Mouse (Mus musculus) MEL (cell line): ENCODE data around the gene Akt1. TPM values are rescaled to one million over a fixed set of nuclear protein-coding genes. Genes with fewer than 3 reads are reported as not detected.

Source experiments
- DNase-seq: peaks from one replicate; pipeline ENCODE4 v3.0.0; 2011; ENCODE audit warnings: low read depth, low spot score
- H3K27ac ChIP-seq: 2 replicates; pipeline ENCODE4 v1.5.1; 2012; ENCODE audit warnings: low read depth, mild to moderate bottlenecking, control low read depth, low read length, moderate library complexity; ENCODE audit not compliant: control insufficient read depth
- H3K27me3 ChIP-seq, 2 experiments: fragments of 150-350 bp in 1 of 2; sonication (generic) in 1 of 2; 2 replicates each; pipeline ENCODE4 v1.6.1; 2012; ENCODE audit warnings: low read length in 2 of 2, mild to moderate bottlenecking in 2 of 2, improper control_type of control experiment in 1 of 2, moderate library complexity in 1 of 2; ENCODE audit not compliant: insufficient read depth in 2 of 2, control insufficient read depth in 1 of 2
- H3K36me3 ChIP-seq, 2 experiments: 2 replicates each; pipeline ENCODE4 v1.6.1; 2012 to 2014; ENCODE audit warnings: low read length in 2 of 2, improper control_type of control experiment in 1 of 2, inconsistent platforms in 1 of 2, mild to moderate bottlenecking in 1 of 2; ENCODE audit not compliant: insufficient read depth in 2 of 2, control insufficient read depth in 1 of 2
- H3K4me1 ChIP-seq, 2 experiments: fragments of 150-350 bp in 1 of 2; sonication (generic) in 1 of 2; 2 replicates each; pipeline ENCODE4 v1.6.1; 2012; ENCODE audit warnings: low read length in 2 of 2, improper control_type of control experiment in 1 of 2, mild to moderate bottlenecking in 1 of 2; ENCODE audit not compliant: insufficient read depth in 2 of 2, control insufficient read depth in 1 of 2
- H3K4me3 ChIP-seq, 2 experiments: fragments of 150-350 bp in 1 of 2; sonication (generic) in 1 of 2; 2 replicates each; pipeline ENCODE4 v1.5.1; 2012; ENCODE audit warnings: low read depth in 2 of 2, low read length in 2 of 2, mild to moderate bottlenecking in 2 of 2, moderate library complexity in 2 of 2, control low read depth in 1 of 2, improper control_type of control experiment in 1 of 2; ENCODE audit not compliant: control insufficient read depth in 1 of 2, insufficient read depth in 1 of 2
- H3K79me2 ChIP-seq: 2 replicates; pipeline ENCODE4 v1.6.1; 2012; ENCODE audit warnings: mild to moderate bottlenecking, low read length, moderate library complexity; ENCODE audit not compliant: control insufficient read depth, poor library complexity, insufficient read depth
- H3K9ac ChIP-seq: 2 replicates; pipeline ENCODE4 v1.6.1; 2012; ENCODE audit warnings: low read depth, mild to moderate bottlenecking, control low read depth, low read length, moderate library complexity; ENCODE audit not compliant: control insufficient read depth, poor library complexity, severe bottlenecking
- H3K9me3 ChIP-seq: fragments of 150-350 bp; sonication (generic); replicated peaks from 2 replicates; pipeline ENCODE4 v1.6.1; 2012; ENCODE audit warnings: mild to moderate bottlenecking, low read length, improper control_type of control experiment, moderate library complexity; ENCODE audit not compliant: insufficient read depth
- BHLHE40 ChIP-seq: IDR thresholded peaks from 2 replicates; pipeline ENCODE4 v1.6.1; 2012; ENCODE audit warnings: low read depth, mild to moderate bottlenecking, inconsistent platforms, low read length, improper control_type of control experiment, borderline replicate concordance
- CTCF ChIP-seq, 3 experiments: IDR thresholded peaks in 2 of 3; conservative IDR thresholded peaks in 1 of 3; 2 replicates each; pipeline ENCODE4 v1.5.1; 2011 to 2012; ENCODE audit warnings: low read length in 3 of 3, low read depth in 2 of 3, mild to moderate bottlenecking in 2 of 3, improper control_type of control experiment in 1 of 3, inconsistent platforms in 1 of 3, mixed read lengths in 1 of 3, moderate library complexity in 1 of 3; ENCODE audit not compliant: control insufficient read depth in 1 of 3, insufficient read depth in 1 of 3, poor library complexity in 1 of 3, severe bottlenecking in 1 of 3
- ELF1 ChIP-seq: IDR thresholded peaks from 2 replicates; pipeline ENCODE4 v1.6.1; 2014; ENCODE audit warnings: low read depth, mild to moderate bottlenecking, inconsistent platforms, low read length, improper control_type of control experiment, moderate library complexity
- GABPA ChIP-seq: IDR thresholded peaks from 2 replicates; pipeline ENCODE4 v1.6.1; 2012; ENCODE audit warnings: low read depth, mild to moderate bottlenecking, inconsistent platforms, low read length, improper control_type of control experiment, moderate library complexity
- HCFC1 ChIP-seq: IDR thresholded peaks from 2 replicates; pipeline ENCODE4 v1.6.1; 2012; ENCODE audit warnings: low read depth, mild to moderate bottlenecking, inconsistent platforms, low read length, improper control_type of control experiment, moderate library complexity
- KAT2A ChIP-seq: conservative IDR thresholded peaks from 2 replicates; pipeline ENCODE4 v1.6.1; 2012; ENCODE audit warnings: low read depth, low read length, improper control_type of control experiment, inconsistent platforms
- MEF2A ChIP-seq: IDR thresholded peaks from 2 replicates; pipeline ENCODE4 v1.6.1; 2014; ENCODE audit warnings: low read depth, mild to moderate bottlenecking, inconsistent platforms, low read length, improper control_type of control experiment; ENCODE audit not compliant: poor library complexity, insufficient replicate concordance, severe bottlenecking; ENCODE audit errors: extremely low read depth
- MXI1 ChIP-seq: IDR thresholded peaks from 2 replicates; pipeline ENCODE4 v1.6.1; 2011; ENCODE audit warnings: mild to moderate bottlenecking, low read depth, low read length, improper control_type of control experiment
- MYB ChIP-seq: IDR thresholded peaks from 2 replicates; pipeline ENCODE4 v1.6.1; 2011; ENCODE audit warnings: mild to moderate bottlenecking, low read depth, low read length, improper control_type of control experiment
- NELFE ChIP-seq: IDR thresholded peaks from 2 replicates; pipeline ENCODE4 v1.6.1; 2011; ENCODE audit warnings: low read depth, low read length, improper control_type of control experiment
- POLR2A ChIP-seq, 2 experiments: IDR thresholded peaks; 2 replicates each; pipeline ENCODE4 v1.6.1; 2011 to 2012; ENCODE audit warnings: low read length in 2 of 2, mild to moderate bottlenecking in 2 of 2, control low read depth in 1 of 2, improper control_type of control experiment in 1 of 2, low read depth in 1 of 2, moderate library complexity in 1 of 2; ENCODE audit not compliant: control insufficient read depth in 1 of 2, insufficient read depth in 1 of 2, poor library complexity in 1 of 2
- POLR2AphosphoS5 ChIP-seq: IDR thresholded peaks from 2 replicates; pipeline ENCODE4 v1.6.1; 2012; ENCODE audit warnings: low read depth, borderline replicate concordance, mild to moderate bottlenecking, inconsistent platforms, low read length, moderate library complexity, mixed read lengths
- RAD21 ChIP-seq: IDR thresholded peaks from 2 replicates; pipeline ENCODE4 v1.6.1; 2011; ENCODE audit warnings: mild to moderate bottlenecking, low read depth, low read length, improper control_type of control experiment
- TBP ChIP-seq: IDR thresholded peaks from 2 replicates; pipeline ENCODE4 v1.8.0; 2011; ENCODE audit warnings: low read depth, low read length, improper control_type of control experiment
- TCF12 ChIP-seq: IDR thresholded peaks from 2 replicates; pipeline ENCODE4 v1.6.1; 2014; ENCODE audit warnings: low read depth, mild to moderate bottlenecking, inconsistent platforms, low read length, improper control_type of control experiment, moderate library complexity
- UBTF ChIP-seq: IDR thresholded peaks from 2 replicates; pipeline ENCODE4 v1.6.1; 2012; ENCODE audit warnings: low read depth, mild to moderate bottlenecking, inconsistent platforms, low read length, improper control_type of control experiment, moderate library complexity, borderline replicate concordance; ENCODE audit not compliant: insufficient read depth
- USF1 ChIP-seq: IDR thresholded peaks from 2 replicates; pipeline ENCODE4 v1.6.1; 2014; ENCODE audit warnings: low read depth, mild to moderate bottlenecking, inconsistent platforms, low read length, improper control_type of control experiment, moderate library complexity
- USF2 ChIP-seq, 2 experiments: IDR thresholded peaks; 2 replicates each; pipeline ENCODE4 v1.6.1; 2011 to 2012; ENCODE audit warnings: improper control_type of control experiment in 2 of 2, low read length in 2 of 2, borderline replicate concordance in 1 of 2, inconsistent platforms in 1 of 2, low read depth in 1 of 2, mild to moderate bottlenecking in 1 of 2; ENCODE audit not compliant: insufficient read depth in 1 of 2
- ZC3H11A ChIP-seq: IDR thresholded peaks from 2 replicates; pipeline ENCODE4 v1.6.1; 2012; ENCODE audit warnings: low read depth, mild to moderate bottlenecking, inconsistent platforms, low read length, improper control_type of control experiment
- ZKSCAN1 ChIP-seq: IDR thresholded peaks from 2 replicates; pipeline ENCODE4 v1.6.1; 2012; ENCODE audit warnings: low read depth, mild to moderate bottlenecking, inconsistent platforms, low read length, improper control_type of control experiment, moderate library complexity
- ZNF384 ChIP-seq: IDR thresholded peaks from 2 replicates; pipeline ENCODE4 v1.6.1; 2012; ENCODE audit warnings: low read depth, mild to moderate bottlenecking, inconsistent platforms, low read length, improper control_type of control experiment
- polyA plus RNA-seq, 2 experiments: library from polyadenylated mRNA; stranded (reverse) in 1 of 2; unstranded in 1 of 2; fragments of >175 nt in 1 of 2; fragments of >200 nt in 1 of 2; gene quantifications; 2 replicates each; pipeline versions ENCODE4 v1.2.1 to v1.2.4; 2012; ENCODE audit warnings: low replicate concordance in 2 of 2, low read depth in 1 of 2; ENCODE audit not compliant: insufficient read length in 2 of 2, insufficient read depth in 1 of 2, missing spikeins in 1 of 2
- total RNA-seq: library from RNA; depleted of rRNA; stranded (reverse); fragments of 300-350 nt; gene quantifications from 2 replicates; pipeline ENCODE4 v1.2.3, GENCODE M21; 2012

Gene Akt1
- total and polyA plus RNA-seq, 3 experiments: 322 to 827 (median 764) TPM

GRCm38 (mm10) chr12:112665881-112666544, 8.7 kb downstream of the Akt1 start:
- H3K27me3 ChIP-seq: no peaks in the 10 kb centered on the region
- H3K9me3 ChIP-seq: no peaks in the 10 kb centered on the region
- peaks cover 0 to 42% of the 10 kb centered on the region in 2 experiments; a peak in 2 of 4 replicates for H3K36me3 ChIP-seq
- H3K4me1 ChIP-seq: no peaks in the 10 kb centered on the region
- no peak for DNase-seq
- no peak overlapping the region for H3K27ac ChIP-seq
- no peak for TF ChIP-seq TBP
- no peak for TF ChIP-seq NELFE
- no peak for TF ChIP-seq KAT2A
- no peak for TF ChIP-seq ZKSCAN1
- TF ChIP-seq MYB: no peak
- TF ChIP-seq USF2 (IDR thresholded peaks at IDR 0.05; ENCODE audit: borderline replicate concordance in 1 of 2, insufficient read depth in 1 of 2, low read depth in 1 of 2, low read length in 2 of 2): no peak
- no peak for TF ChIP-seq POLR2AphosphoS5
- no peak for TF ChIP-seq GABPA
- no peak for TF ChIP-seq BHLHE40
- peaks cover 59% of the 10 kb centered on the region for H3K79me2 ChIP-seq
- no peak overlapping the region for H3K4me3 ChIP-seq
- no peak overlapping the region for H3K9ac ChIP-seq

- Histone ChIP-seq H3K36me3 (peaks cover 0 to 43% of the 10 kb centered on the region in 2 experiments; a peak in 2 of 4 replicates), H3K9me3 (no peaks in the 10 kb centered on the region), H3K27ac (no peak overlapping the region), H3K4me3 (no peak overlapping the region), H3K9ac (no peak overlapping the region), H3K79me2 (peaks cover 53% of the 10 kb centered on the region), H3K4me1 (no peaks in the 10 kb centered on the region), H3K27me3 (no peaks in the 10 kb centered on the region)
- DNase-seq: no peak
- TF ChIP-seq RAD21 (no peak), UBTF (no peak), POLR2A (IDR thresholded peaks at IDR 0.05; ENCODE audit: control insufficient read depth in 1 of 2, insufficient read depth in 1 of 2, low read depth in 1 of 2, low read length in 2 of 2, poor library complexity in 1 of 2) (no peak), USF1 (no peak), ELF1 (no peak), CTCF (IDR thresholded peaks at IDR 0.05 in 2 of 3, conservative IDR thresholded peaks at IDR 0.05 in 1 of 3; ENCODE audit: control insufficient read depth in 1 of 3, insufficient read depth in 1 of 3, low read depth in 2 of 3, low read length in 3 of 3, poor library complexity in 1 of 3, severe bottlenecking in 1 of 3) (no peak), MXI1 (no peak), MEF2A (no peak), TCF12 (no peak), ZKSCAN1 (no peak), KAT2A (no peak), ZNF384 (no peak), HCFC1 (no peak), ZC3H11A (no peak)
These were observed 9.2 kb downstream of the Akt1 start for GRCm38 (mm10) chr12:112665445-112665844.
